Mouse (Mus musculus) gonadal fat pad, adult 2 months (tissue): ENCODE data around the gene Zfp3. TPM values are rescaled to one million over a fixed set of nuclear protein-coding genes. Genes with fewer than 3 reads are reported as not detected.
"Not testable (repeated sequence)": the region's sequence is repeated elsewhere in the genome, so short reads cannot be mapped to it uniquely, and the experiment has no call there.

ENCODE experiments used
- DNase-seq: peaks from one replicate; pipeline ENCODE4 v3.0.0-alpha.2; 2012; ENCODE audit warnings: low read depth
- polyA plus RNA-seq: library from polyadenylated mRNA; depleted of rRNA; stranded (reverse); fragments of >200 nt; gene quantifications from 2 replicates; pipeline ENCODE4 v1.2.3, GENCODE M21; 2012

Zfp3 gene
- polyA plus RNA-seq, 1 experiment: 2.9 TPM

DNA sequence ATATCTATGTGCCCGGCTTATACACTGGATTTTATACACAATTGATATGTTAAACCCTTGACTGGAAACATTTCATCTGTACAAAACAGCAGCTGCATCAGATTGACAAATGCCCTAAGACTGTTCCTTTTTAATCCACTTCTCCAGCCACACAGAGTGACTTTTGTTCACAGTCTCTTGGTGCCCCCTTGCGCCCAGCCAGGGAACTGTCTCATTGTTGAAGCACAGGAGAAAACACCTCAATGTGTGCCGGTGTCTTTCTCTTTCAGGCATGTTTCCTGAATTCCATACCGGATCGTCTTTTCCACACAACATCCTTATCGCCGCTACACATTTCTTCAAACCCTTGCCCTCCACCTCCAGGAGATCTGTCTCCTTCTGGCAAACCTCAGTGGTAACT, 8.4 kb upstream of the Zfp3 start:
- no peak for DNase-seq

DNA sequence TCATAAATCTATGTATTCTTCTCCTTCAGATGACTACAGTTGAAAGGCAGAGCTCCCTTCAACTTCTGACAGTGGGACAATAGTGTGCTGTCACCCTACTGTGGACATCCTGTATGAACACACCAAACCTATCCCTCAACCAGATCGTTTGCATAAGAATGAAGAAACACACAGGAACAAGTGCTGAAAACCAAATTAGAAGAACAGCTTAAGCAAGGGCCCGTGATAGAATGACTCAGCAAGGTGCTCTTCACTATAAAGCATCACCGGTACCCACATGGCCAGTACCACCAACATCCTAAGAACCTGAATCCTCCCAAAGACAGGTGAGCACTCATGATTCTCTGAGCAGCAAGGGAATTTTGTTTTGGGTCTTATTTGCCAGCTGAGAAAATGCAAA, 3.6 kb upstream of the Zfp3 start:
- DNase-seq: not testable (repeated sequence)

DNA sequence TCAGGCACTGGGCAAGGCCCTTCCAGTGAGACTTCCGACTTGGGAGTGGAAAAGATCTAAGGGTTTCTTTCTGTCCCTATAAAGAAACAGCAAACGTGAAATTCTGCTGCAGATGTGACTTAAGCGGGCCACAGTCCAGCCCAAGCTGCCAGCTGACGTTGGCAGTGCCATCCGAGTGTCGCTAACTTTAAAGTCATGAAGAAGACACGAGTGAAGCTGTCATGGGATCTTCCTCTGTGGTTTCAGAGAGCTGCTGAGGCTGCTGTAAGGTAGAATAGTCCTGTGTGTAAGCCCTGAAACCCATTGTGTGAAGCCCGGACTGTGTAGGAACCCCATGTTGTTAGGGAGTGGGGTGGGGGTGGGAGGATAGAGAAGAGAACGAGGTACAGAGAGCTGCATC, 1.4 kb upstream of the Zfp3 start:
- DNase-seq: no peak

DNA sequence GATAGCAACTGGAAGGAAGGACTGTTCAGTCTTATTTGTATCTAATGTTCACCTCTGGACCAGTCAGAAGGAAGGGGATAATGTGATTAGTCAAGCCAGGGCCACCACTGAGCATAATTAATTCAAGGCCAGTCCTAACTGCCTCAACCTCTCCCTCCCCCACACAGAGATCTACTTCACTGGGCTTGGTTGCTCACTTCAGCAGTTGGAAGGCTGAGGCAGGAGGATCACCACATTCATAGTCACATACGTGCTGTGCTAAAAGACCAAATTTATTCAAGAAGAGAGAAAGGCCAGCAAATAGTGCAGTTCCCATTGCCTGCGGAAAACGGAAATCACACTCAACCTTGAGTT, 450 bp upstream of the Zfp3 start:
- DNase-seq: no peak

DNA sequence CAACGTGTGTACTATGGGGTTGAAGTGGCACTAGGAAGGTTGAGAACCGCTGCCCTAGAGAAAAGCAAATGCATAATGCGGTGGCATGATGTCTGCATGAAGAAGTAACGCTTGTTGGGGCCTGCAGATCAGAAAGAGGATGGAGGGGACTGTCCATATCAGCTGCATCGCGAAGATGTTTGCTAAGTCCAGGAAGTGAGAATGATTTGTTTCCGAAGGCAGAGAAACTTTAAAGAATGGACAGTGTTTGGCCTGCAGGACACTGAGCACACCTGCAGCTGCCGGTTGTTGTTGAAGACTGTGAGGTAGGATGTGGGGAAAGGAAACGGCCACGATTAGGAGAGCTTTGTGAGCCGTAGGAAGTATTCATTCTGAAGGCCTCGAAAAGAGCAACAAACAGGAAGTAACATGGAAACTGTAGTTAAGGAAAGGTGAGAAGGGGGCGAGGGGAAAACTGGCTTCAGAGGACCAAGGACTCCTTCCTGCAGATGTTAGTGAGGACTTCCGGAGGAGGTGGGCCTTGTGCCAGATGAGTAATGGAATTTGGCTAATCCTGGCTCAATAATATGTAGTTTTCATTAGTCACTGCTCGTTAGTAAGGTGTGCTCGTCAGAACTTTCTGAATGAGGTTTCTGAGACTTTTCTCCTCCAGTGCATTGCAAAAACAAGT, 1.9 kb downstream of the Zfp3 start:
- no peak for DNase-seq

DNA sequence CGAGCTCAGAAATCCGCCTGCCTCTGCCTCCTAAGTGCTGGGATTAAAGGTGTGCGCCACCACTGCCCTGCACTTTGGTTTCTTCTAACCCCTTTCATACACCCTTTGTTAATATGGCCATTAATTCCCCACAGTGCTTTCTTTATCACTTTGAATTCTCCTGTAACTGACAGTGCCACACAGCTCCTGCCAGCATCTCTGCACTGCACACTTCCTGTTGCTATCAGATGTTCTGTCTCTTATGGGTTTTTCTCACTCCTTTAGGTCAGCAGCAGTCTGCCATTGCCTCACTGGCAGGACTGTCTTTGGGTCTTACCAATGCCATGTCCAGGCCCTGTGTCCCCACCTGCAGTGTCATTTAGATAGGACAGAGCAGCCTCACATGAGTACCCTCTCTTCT, 6.8 kb downstream of the Zfp3 start:
- no peak for DNase-seq

DNA sequence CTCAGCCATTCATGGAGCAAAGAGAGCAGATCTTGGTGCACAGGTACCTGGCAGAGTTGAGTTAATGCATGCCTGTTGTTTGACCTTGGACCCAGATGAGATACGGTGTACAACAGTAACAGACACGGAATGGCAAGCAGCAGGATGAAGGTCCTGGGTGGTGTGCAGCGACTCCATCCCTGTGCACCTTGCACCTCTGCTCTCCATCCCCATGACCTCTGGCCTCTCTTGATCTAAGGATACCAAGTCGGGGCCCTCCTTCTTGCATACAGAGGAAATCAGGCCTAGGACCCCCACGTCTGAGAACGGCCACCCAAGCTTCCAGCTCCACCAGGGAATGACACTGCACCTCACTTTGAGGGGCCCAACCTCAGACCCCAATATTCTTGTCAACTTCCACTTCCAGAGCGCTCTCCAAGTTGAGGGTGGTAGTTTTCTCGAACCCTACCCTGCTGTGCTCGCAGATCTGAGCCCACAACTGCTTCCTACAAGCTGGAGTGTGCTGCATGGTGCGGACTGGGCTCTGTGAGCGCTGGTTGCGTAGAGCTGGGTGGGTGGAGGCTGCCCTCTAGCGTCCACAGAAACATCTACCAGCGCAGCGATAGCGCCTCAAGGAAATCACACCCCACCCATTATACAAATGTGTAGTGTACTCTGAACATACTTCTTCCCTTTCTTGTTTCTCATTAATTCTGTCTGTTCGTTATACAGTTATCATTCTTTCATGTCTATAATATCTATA, 13.0 kb downstream of the Zfp3 start:
- DNase-seq: no peak

DNA sequence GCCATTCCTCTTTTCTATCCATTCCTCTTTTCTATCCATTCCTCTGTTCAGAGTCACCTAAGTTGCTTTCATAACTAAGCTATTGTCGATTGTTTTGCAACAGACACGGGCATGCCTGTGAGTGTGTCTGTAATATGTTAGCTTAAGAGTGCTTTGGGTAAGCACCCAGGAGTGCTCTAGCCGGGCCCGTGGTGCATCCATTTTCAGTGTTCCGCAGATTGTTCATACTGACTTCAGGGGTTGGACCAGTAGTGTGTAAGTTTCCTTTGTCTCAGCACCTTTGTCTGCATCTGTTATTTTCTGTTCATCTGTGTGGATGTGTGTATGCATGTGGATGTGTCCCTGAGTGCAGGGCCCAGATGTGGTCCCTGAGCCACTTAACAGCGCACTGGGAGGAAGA, 13.6 kb downstream of the Zfp3 start:
- no peak for DNase-seq

DNA sequence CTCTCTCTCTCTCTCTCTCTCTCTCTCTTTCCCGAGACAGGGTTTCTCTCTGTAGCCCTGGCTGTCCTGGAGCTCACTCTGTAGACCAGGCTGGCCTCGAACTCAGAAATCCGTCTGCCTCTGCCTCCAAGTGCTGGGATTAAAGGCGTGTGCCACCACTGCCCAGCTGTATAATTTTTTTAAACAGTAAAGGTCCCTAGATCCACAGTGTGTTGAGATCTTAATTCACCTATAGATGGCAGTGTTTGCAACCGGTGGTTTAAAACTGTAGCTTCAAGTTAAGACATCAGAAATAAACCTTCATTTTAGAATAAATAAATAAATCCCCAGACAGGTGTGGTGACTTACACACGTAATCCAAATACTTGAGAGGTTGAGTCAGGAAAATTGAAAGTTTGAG, 14.0 kb downstream of the Zfp3 start:
- DNase-seq: not testable (repeated sequence)

DNA sequence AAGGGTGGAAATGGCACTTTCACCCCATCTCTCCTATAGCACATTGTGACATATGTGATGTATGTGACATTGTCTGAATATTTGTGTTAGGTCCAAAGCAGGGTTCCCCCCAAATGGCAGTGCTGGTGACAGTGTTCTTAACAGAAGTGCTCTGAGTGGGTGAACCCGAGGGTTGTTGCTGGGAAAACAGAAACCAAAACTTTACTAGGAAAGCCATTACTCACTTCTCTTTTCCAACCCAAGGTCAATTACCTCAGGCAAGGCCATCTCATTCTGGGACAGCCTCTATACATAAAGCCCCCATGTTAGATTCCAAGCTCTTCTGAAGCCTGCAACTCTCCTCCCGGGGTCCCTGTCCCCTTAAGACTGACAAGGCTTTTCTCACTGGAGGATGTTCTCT, 21.9 kb downstream of the Zfp3 start:
- DNase-seq: no peak

DNA sequence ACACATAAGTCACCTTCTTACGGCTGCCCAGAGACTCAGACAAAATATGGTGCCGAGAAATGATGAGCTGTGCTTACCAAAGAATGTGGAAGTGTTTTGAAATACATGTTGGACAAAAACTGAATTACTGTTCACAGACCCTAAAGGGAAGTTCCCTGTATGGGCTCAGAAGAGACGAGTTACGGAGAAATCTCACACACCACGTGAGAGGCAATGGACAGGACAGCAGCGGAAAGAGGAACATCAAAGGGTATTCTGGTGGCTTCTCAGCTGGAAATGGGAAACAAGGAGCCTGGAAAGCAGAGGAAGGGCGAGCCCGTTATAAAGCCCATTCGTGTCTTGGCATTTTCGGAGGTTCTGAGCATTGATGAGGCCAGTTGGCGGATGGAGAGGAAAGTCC, 23.0 kb downstream of the Zfp3 start:
- DNase-seq: no peak

DNA sequence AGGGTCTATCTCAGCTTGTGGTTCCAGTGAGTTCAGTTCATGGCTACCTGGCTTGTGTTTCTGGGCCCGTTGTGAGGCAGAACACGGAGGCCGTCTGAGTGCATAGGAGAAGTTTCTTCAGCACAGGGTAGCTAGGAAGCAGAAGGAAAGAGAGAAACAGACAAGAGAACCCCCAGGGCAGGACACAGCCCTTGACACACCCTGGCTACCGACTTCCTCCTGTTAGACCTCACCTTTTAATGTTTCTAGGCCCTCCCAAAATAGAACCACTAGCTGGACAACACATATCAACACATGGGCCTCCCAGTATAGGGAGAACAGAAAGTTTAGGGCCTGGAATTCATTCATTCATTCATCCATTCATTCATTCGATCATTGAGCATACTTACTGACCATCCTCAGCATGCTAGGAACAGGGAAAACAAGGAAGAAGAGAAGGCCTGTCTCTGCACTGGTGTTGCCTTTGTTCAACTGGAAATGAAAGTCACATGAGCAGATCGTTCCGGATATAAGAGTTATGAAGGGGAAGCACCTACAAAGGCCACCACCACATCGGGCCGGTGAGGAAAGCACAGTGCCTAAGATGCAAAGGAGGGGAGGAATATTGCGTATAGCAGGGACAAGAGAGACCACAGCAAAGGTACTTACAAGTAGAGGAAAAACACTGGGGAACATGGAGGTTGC, 25.1 kb downstream of the Zfp3 start:
- no peak for DNase-seq

DNA sequence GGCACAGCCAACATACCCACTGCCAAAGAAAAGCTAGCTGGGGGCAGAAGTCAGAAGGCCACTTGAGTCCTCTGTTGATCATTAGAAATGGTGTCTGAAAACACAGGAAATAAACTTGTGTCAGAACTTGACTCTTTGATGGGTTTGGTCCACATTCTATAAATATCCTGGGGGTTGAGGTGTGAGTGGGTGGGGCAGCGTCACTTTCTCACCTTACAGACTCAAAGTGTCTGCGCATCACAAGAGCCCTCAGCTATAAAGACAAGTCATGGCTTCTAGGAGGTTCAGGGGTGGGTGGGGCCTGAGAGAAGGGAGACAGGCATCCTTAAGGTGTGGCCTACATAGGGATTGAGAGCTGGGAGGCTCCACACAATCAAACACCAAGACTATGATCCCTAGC, 26.4 kb downstream of the Zfp3 start:
- no peak for DNase-seq

DNA sequence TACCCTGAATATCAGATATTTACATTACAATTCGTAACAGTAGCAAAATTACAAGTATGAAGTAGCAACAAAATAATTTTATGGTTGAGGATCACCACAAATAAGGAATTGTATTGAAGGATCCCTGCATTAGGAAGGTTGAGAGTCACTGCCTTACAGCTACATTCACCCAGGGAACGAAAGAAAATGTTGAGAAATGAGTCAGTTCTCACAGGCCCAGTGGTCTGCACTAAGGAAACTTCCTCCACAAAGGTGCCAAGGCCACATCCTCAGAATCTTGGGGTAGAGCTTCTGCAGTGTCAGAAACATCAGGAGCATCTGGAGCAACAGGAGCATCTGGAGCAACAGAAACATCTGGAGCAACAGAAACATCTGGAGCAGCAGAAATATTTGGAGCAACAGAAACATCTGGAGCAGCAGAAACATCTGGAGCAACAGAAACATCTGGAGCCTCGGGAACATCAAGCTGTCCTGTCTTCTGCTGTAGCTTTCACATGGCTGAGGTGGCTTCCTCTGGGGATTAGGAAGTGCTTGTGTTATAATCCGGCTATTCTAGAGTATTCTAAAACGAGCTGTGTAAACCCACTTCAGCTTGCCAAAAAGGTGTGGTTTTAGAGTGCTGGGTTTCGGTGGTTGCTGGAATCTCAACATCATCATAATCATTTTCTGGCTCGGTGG, 27.0 kb downstream of the Zfp3 start:
- DNase-seq: no peak

DNA sequence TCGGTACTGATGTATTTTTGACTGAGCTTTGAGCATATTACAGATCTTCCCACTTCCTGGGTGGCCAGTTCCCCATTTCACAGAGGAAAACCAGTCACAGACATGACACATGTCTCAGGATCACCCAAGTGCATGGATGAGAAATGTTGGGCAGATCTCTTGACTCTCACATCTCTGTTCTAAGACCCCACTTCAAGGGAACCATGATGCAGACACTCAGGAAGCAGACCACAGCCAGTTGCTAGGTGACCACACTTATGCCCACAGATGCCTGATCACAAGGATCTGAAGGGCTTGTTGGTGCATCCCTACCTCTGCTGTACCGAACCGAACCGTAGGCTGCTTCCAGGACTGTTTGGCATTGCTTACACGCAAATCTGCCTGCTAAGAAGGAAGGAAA, 27.7 kb downstream of the Zfp3 start:
- no peak for DNase-seq

DNA sequence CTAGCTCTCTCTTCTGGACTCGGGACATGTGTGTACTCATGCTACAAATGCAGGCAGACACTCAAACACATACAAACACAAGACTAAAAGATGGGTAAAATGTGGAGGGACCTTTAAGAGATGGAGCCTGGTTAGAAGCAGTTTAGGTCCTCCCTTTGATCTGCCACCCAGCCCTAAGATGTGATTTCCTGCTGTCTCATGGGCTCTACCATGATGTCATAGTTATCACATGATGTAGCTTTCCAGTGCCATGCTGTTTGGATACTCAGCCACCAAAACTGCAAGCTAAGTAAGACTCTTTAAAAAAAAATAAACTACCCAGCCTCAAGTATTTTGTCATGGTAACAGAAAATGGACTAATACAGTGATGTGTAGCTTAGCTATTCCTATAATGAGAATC, 28.4 kb downstream of the Zfp3 start:
- DNase-seq: no peak

DNA sequence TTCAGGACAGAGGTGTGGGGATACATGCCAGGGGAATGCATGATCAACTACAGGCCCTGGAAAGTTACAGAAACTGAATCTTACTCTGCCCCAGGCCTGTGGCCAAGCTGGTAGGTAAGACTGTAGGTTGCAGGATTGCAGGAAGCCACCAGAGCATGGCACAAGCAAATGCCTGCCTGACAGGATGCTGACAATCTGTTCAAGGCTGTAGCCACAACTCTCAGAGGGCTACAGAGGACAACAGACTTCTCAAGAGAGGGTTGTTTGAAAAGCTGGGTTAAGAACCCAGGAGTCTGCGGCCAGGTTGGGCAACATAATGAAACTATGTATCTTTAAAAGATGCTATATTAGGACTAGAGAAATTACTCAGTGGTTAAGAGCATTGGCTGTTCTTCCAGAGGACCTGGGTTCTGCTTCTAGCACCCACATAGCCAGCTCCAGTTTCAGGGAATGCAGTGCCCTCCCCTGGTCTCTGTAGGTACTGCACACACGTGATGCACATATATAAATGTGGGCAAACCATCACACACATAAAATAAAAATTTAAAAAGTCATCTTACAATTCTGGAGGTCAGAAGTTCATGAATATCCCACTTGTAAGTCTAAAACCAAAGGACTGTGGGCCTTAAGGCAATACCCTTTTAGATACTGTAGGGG, 38.3 kb downstream of the Zfp3 start:
- no peak for DNase-seq

DNA sequence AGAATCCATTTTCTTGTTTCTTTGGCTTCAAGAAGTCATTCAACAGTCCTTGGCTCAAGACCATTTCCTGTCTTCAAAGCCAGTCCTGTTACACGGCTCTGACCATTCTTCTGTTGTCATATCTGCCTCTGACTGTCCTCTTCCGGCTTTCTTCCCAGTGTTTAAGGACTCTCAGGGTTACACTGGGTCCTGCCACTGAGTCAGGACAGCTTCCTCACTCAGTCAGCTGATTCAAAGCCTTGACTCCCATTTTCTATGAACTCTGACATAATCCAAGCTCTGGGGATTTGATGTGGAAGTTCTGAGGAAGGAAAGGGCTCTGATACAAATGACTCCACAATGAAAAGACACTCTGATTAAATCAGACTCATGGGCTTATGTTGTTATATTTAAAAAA, 38.9 kb downstream of the Zfp3 start:
- DNase-seq: no peak

DNA sequence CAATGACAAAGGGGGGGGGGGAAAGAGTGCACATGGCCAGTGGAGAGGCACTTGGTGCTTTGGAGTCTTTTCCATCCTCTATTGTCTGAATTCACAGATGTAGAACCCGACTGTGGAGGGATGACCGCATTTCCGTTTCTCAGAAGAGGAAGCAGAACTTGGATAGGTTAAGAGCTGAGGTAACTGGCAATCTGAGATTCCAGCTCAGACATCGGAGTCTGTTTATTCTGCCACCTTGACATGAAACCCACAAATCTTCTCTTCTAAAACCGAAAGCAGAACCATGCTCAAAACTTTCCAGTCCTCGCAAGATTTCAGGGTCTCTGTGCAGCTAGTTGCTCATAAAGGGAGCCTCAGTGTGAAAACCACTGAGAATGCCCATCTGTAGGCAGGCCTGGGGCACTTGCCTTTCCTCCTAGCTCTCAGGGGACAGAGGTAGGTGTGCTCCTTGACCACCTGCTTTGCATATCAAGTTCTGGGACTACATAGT, 39.7 kb downstream of the Zfp3 start:
- DNase-seq: no peak

DNA sequence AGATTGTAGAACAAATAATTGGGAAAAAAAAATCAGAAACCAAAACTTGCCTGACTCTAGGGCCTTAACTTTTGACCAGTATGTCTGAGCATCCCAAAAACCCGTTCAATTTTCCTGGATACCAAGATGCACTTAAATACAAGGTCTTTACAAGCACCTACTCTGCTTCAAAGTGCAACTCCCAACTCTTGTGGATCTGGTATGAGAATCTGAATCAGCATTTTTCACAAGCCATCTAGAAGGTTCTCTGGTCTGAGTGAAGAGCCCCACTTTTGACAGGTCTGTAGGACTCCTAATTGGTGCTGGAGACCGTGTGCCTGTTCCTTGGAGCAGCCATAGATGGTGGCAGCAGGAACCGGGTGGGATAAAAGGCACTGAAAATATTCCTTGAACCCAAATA, 40.4 kb downstream of the Zfp3 start:
- DNase-seq: no peak

DNA sequence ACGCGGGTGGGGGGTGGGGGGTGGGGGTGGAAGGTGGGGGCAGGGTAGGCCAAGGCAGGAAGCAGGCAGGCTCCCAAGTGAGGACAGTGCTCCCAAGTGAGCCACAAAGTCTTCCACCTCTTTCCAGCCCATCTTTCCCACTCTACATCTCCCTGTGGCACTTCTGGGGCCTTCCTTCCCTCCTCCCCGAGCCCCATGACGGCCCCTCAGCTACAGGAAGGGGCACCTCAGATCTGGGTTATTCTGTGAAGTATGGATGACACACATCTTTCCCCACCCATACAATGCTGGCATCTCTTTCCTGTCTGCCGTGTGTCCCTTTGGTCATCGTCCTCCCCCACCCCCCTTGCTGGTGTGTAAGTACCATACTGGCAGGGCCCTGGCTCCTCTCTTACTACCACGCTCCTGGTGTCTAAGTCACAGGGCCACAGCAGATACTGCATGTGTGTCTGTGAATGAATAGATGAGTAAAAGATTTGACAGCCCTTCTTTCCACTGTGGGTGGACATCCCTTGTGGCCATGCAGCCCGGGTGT, 41.7 kb downstream of the Zfp3 start:
- no peak for DNase-seq

DNA sequence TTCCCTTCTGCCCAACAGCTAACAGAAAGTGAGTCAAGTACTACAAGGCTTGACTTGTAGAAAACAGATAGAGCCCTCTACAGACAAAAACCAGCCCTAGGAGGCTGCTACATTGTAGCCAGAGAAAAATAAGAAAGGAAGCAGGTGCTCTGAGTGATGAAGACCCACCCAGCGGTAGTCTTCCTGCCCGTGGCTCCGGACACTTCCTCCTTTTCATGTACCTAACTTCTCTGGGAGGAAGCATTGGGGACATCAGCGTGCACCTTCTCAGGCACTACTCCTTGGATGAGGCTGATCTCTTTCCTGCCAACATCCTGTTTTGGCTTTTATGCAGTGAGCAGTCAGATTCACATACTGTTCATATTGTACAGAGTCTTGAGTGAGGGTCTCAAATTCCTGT, 42.7 kb downstream of the Zfp3 start:
- DNase-seq: no peak
